ENCODE assay signal across 19 mouse cellular contexts in genomic region chr2:139422678-139423077, GRCm38 (mm10).
DNase-seq lines count a peak whose midpoint lies in the region; ATAC-seq and TF ChIP-seq lines count a peak whose summit lies in the region.
"Had no signal": no experiment of that assay in that cellular context is flagged by ENCODE, and none has a peak within 500 bp of the region (broad histone marks: within the 10 kb centered on the region; RNA-seq: fewer than 3 reads in every experiment).

No protein-coding gene starts in this region.

- no peak for TF ChIP-seq POLR2A in kidney, adult 2 months (IDR thresholded peaks at IDR 0.05; ENCODE audit: low read depth, low read length)
- no peak for TF ChIP-seq POLR2A in lung, adult 2 months (IDR thresholded peaks at IDR 0.05; ENCODE audit: borderline replicate concordance, extremely low read depth, low read depth, low read length)
- no peak for TF ChIP-seq POLR2A in brain, embryonic 14.5 days (IDR thresholded peaks at IDR 0.05; ENCODE audit: borderline replicate concordance, extremely low read depth, insufficient read depth, insufficient read length, poor library complexity, severe bottlenecking)

- DNase-seq in kidney, postnatal 0 days (ENCODE audit: low spot score), result peak; percentile 18
- no peak for DNase-seq in kidney, adult 2 months
- DNase-seq in lung, postnatal 10 days, result peak; percentile 4
- DNase-seq in lung, adult 2 months, result no peak
- peak; percentile 13 for DNase-seq in ES-CJ7 (ENCODE audit: low read depth, low spot score)
- no peak for DNase-seq in brain, embryonic 14.5 days (ENCODE audit: low read depth)
- no peak for DNase-seq in adrenal gland, adult 18-20 months (ENCODE audit: low spot score in 2 of 2)
- DNase-seq: cerebellum, adult 11 months; gastrocnemius, postnatal 25 days; heart, postnatal 10 days; kidney, postnatal 10 days; left cerebral cortex, postnatal 4 days; thymus, postnatal 14 days had no signal

- H3K4me1 ChIP-seq in kidney, postnatal 0 days (replicated peaks; ENCODE audit: insufficient read depth, low read length), result no peaks in the 10 kb centered on the region
- no peaks in the 10 kb centered on the region for H3K4me1 ChIP-seq in kidney, adult 2 months (ENCODE audit: control insufficient read depth, insufficient read depth, low read length)
- no peaks in the 10 kb centered on the region for H3K4me1 ChIP-seq in lung, adult 2 months (ENCODE audit: control insufficient read depth, insufficient read depth, low read length)
- H3K4me1 ChIP-seq: heart, embryonic 10.5 days; hindbrain, embryonic 13.5 days; megakaryocyte, embryonic 14.5 days had no signal

- no peak overlapping the region for H3K4me3 ChIP-seq in kidney, postnatal 0 days (replicated peaks; ENCODE audit: low read depth, low read length)
- no peak overlapping the region for H3K4me3 ChIP-seq in kidney, adult 2 months (ENCODE audit: insufficient read depth, low read depth, low read length)
- no peak overlapping the region for H3K4me3 ChIP-seq in lung, adult 2 months (replicated peaks; ENCODE audit: extremely low read depth, low read depth, low read length)
- H3K4me3 ChIP-seq: heart, embryonic 10.5 days; hindbrain, embryonic 13.5 days; megakaryocyte, embryonic 14.5 days had no signal

- H3K4me2 ChIP-seq in kidney, postnatal 0 days (ENCODE audit: low read length), result no peak overlapping the region
- H3K4me2 ChIP-seq: hindbrain, embryonic 13.5 days had no signal

- WGBS in kidney, postnatal 0 days, result 77% methylated on average over 3 of the region's 3 CpGs
- 69% methylated on average over 3 of the region's 3 CpGs for WGBS in kidney, adult 2 months
- WGBS in lung, adult 2 months, result 74% methylated on average over 3 of the region's 3 CpGs

- H3K27me3 ChIP-seq in kidney, postnatal 0 days (ENCODE audit: insufficient read depth, low read length), result no peaks in the 10 kb centered on the region
- H3K27me3 ChIP-seq in kidney, adult 2 months (replicated peaks; ENCODE audit: control insufficient read depth, insufficient read depth, low read length), result no peaks in the 10 kb centered on the region
- H3K27me3 ChIP-seq: hindbrain, embryonic 13.5 days; megakaryocyte, embryonic 14.5 days had no signal

- H3K27ac ChIP-seq in kidney, postnatal 0 days, result no peak overlapping the region
- no peak overlapping the region for H3K27ac ChIP-seq in kidney, adult 2 months (ENCODE audit: insufficient read depth, low read depth, low read length)
- H3K27ac ChIP-seq: heart, embryonic 10.5 days; hindbrain, embryonic 13.5 days had no signal

- H3K9ac ChIP-seq in kidney, postnatal 0 days (ENCODE audit: low read depth, low read length), result no peak overlapping the region
- H3K9ac ChIP-seq: hindbrain, embryonic 13.5 days had no signal

- no peak for ATAC-seq in kidney, postnatal 0 days (replicated peaks; ENCODE audit: low FRiP score, low read depth)
- ATAC-seq: activated CD4-positive, CD25-positive, alpha-beta regulatory T cell, adult 4 months; CD4-positive, CD25-positive, alpha-beta regulatory T cell, adult 4 months; intestine, embryonic 16.5 days had no signal

- no peaks in the 10 kb centered on the region for H3K36me3 ChIP-seq in kidney, postnatal 0 days (ENCODE audit: insufficient read depth, low read length)
- no peaks in the 10 kb centered on the region for H3K36me3 ChIP-seq in kidney, adult 2 months (ENCODE audit: control insufficient read depth, insufficient read depth, low read length)
- H3K36me3 ChIP-seq: heart, embryonic 10.5 days; hindbrain, embryonic 13.5 days had no signal

- peak; percentile 33; the same call in 1 of the 2 replicates for TF ChIP-seq CTCF in kidney, postnatal 0 days (IDR thresholded peaks at IDR 0.05; ENCODE audit: low read depth)
- TF ChIP-seq CTCF in kidney, adult 2 months (conservative IDR thresholded peaks at IDR 0.05; ENCODE audit: insufficient read depth, insufficient read length, low read depth, low read length), result no peak
- no peak for TF ChIP-seq CTCF in lung, adult 2 months (IDR thresholded peaks at IDR 0.05; ENCODE audit: insufficient read depth, low read length)
- peak; percentile 16; the same call in 1 of the 2 replicates for TF ChIP-seq CTCF in brain, embryonic 14.5 days (IDR thresholded peaks at IDR 0.05; ENCODE audit: borderline replicate concordance, extremely low read depth, insufficient read depth, insufficient read length)

- no peaks in the 10 kb centered on the region for H3K9me3 ChIP-seq in kidney, postnatal 0 days (replicated peaks; ENCODE audit: low read length)
- H3K9me3 ChIP-seq: heart, embryonic 10.5 days; hindbrain, embryonic 13.5 days; megakaryocyte, embryonic 14.5 days had no signal

Comparison
In these comparisons a context has a peak if more than half of its experiments do, and no peak if none do; other contexts are left out.
1. DNase-seq: peak in kidney, postnatal 0 days (single experiment), lung, postnatal 10 days (single experiment) and ES-CJ7 (single experiment); none in kidney, adult 2 months (single experiment), lung, adult 2 months (single experiment), brain, embryonic 14.5 days (single experiment) and adrenal gland, adult 18-20 months (0 of 2).
2. CTCF ChIP-seq: peak in kidney, postnatal 0 days (single experiment) and brain, embryonic 14.5 days (single experiment); none in kidney, adult 2 months (single experiment) and lung, adult 2 months (single experiment).